Mouse (Mus musculus): ENCODE measurements around the gene Parp16.

GRCm38 (mm10) chr9:65146001-65146400 is 49.2 kb upstream of the Parp16 start:
- no peak for TF ChIP-seq ZNF384 (IDR thresholded peaks at IDR 0.05; ENCODE audit: low read depth, low read length)
- TF ChIP-seq HCFC1 (IDR thresholded peaks at IDR 0.05; ENCODE audit: borderline replicate concordance, insufficient read depth, low read length) = no peak
- no peak for TF ChIP-seq CHD2 (IDR thresholded peaks at IDR 0.05; ENCODE audit: low read depth, low read length)
